Mouse (Mus musculus) lung, embryonic 16.5 days (tissue): Measurements from ENCODE around the gene Pitx3. TPM values are rescaled to one million over a fixed set of nuclear protein-coding genes. Genes with fewer than 3 reads are reported as not detected.
"Not testable (repeated sequence)": the region's sequence is repeated elsewhere in the genome, so short reads cannot be mapped to it uniquely, and the experiment has no call there.

Source experiments
- ATAC-seq: fragments of 200-750 bp; cut with Nextera tagmentation; 2 replicates; pipeline ENCODE4 v1.8.0; 2017; ENCODE audit warnings: low read depth, mild to moderate bottlenecking, moderate library complexity
- H3K27ac ChIP-seq: fragments of 300-500 bp; sonication (generic); 2 replicates; pipeline ENCODE4 v1.5.1; 2014; ENCODE audit warnings: mild to moderate bottlenecking, control low read depth, low read length
- H3K27me3 ChIP-seq: fragments of 300-500 bp; sonication (generic); 2 replicates; pipeline ENCODE4 v1.6.1; 2014; ENCODE audit warnings: low read depth, low read length, mixed read lengths; ENCODE audit not compliant: control insufficient read depth, insufficient read depth
- H3K36me3 ChIP-seq: fragments of 300-500 bp; sonication (generic); 2 replicates; pipeline ENCODE4 v1.6.1; 2014; ENCODE audit warnings: low read length; ENCODE audit not compliant: control insufficient read depth, insufficient read depth
- H3K4me1 ChIP-seq: fragments of 300-500 bp; sonication (generic); replicated peaks from 2 replicates; pipeline ENCODE4 v1.6.1; 2014; ENCODE audit warnings: low read length, mixed read lengths; ENCODE audit not compliant: control insufficient read depth, insufficient read depth
- H3K4me2 ChIP-seq: fragments of 300-500 bp; sonication (generic); 2 replicates; pipeline ENCODE4 v1.6.1; 2014; ENCODE audit warnings: low read depth, low read length, control low read depth
- H3K4me3 ChIP-seq: fragments of 300-500 bp; sonication (generic); 2 replicates; pipeline ENCODE4 v1.5.1; 2014; ENCODE audit warnings: mild to moderate bottlenecking, low read length, control low read depth
- H3K9ac ChIP-seq: fragments of 300-500 bp; sonication (generic); 2 replicates; pipeline ENCODE4 v1.6.1; 2014; ENCODE audit warnings: low read length, control low read depth
- H3K9me3 ChIP-seq: fragments of 300-500 bp; sonication (generic); 2 replicates; pipeline ENCODE4 v1.6.1; 2016; ENCODE audit warnings: low read length; ENCODE audit not compliant: control insufficient read depth
- WGBS: fragments of 180-500 bp; shearing (Covaris S2); extraction: QIAGEN DNeasy Blood & Tissue Kit; methylation state at CpG from one replicate; pipeline ENCODE4 v1.1.7; 2014; 5-methylcytosine and 5-hydroxymethylcytosine counted together
- polyA plus RNA-seq: library from polyadenylated mRNA; unstranded; fragments of >200 nt; fragmentation: Nextera tagmentation; extraction: Ambion mirVana; gene quantifications from 2 replicates; pipeline ENCODE4 v1.2.1, GENCODE M21; 2015

Gene Pitx3
- polyA plus RNA-seq, 1 experiment from 2014 or later, result not detected

DNA sequence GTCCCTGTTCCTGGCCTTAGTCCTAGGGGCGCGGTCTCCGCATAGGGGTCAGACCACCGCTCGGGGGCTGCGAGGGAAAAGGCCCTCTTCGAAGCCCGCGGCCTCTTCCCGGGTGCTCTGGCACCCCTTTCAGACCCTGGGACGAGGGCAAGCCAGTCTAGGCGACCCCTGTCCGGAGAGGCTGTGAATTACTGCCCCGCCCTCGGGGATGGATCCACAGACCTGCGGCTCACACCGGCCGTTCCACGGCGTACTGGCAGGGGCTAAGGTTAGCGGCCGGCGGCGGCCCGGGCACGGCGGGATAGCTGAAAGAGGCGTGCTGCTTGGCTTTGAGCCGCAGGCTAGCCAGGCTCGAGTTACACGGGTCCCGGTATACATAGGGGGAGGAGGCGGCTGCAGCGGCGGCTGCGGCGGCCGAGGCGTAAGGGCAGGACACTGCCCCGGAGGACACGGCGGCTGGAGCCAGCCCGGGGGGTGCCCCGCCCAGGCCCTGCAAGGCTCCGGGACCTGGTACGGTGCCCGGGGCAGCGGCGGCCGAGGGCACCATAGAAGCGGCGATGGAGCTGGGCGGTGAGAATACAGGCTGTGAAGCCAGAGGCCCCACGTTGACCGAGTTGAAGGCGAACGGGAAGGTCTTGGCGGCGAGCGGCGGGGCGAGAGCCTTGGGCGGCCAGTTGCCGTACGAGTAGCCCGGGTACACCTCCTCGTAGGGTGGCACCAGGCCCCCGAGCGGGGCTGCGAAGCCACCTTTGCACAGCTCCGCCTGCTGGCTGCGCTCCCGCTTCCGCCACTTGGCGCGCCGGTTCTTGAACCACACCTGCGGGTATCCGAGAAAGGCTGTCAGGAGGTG is 12.1 kb downstream of the Pitx3 start:
- peak overlapping the region; percentile 54 for H3K4me3 ChIP-seq
- H3K27ac ChIP-seq, result no peak overlapping the region
- no peaks in the 10 kb centered on the region for H3K9me3 ChIP-seq
- H3K4me1 ChIP-seq, result peaks cover 24% of the 10 kb centered on the region
- H3K9ac ChIP-seq, result peak overlapping the region; percentile 61
- no peaks in the 10 kb centered on the region for H3K36me3 ChIP-seq
- under 1% methylated on average over 79 of the region's 79 CpGs for WGBS
- peak; percentile 67 for ATAC-seq
- peak overlapping the region; percentile 93 for H3K4me2 ChIP-seq
- H3K27me3 ChIP-seq, result peaks cover 68% of the 10 kb centered on the region

DNA sequence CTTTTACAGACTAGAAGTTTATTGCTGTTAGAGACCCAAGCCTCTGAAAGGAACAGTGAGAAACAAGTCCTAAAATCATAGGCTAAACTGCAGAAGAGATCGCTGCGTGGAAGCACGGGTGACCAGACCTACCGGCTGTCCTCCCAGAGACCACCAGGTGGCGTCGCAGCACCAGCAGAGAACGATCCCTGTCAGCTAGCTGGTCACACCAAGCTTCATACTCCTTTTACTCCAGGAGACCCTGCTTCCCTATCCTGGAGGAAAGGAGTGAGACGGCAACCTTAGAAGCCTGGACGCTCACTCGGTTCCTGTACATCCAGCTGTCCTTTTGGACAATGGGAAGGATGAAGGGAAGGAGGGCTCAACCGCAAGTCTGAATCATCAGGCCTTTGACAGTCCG is 12.8 kb downstream of the Pitx3 start:
- under 1% methylated on average over 12 of the region's 12 CpGs for WGBS
- H3K4me2 ChIP-seq, result peak overlapping the region; percentile 93
- H3K4me1 ChIP-seq, result peaks cover 24% of the 10 kb centered on the region
- no peak overlapping the region for H3K27ac ChIP-seq
- H3K9me3 ChIP-seq, result no peaks in the 10 kb centered on the region
- H3K9ac ChIP-seq, result no peak overlapping the region
- H3K4me3 ChIP-seq, result peak overlapping the region; percentile 54
- H3K27me3 ChIP-seq, result peaks cover 75% of the 10 kb centered on the region
- no peaks in the 10 kb centered on the region for H3K36me3 ChIP-seq
- peak; percentile 69; the same call in 1 of the 2 replicates for ATAC-seq

DNA sequence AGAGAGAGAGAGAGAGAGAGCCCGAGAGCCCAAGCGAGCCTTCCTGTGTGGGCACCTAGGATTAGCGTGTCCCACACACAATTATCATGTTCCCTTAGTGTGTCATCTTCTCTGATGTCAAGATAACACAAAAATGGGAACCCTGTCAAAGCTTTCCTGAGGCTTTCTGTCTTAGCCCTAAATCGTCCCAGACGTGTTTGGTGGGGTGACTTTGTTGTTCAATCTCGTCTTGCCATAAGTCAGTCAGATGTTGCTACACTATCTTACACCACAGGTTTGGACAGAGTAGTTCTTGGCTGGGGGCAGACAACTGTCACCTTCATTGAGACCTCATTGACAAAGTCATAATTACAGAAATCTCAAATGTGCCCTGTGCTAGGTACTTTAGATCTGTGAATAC is 15.5 kb downstream of the Pitx3 start:
- ATAC-seq, result no peak
- WGBS, result 40% methylated on average over 6 of the region's 6 CpGs

DNA sequence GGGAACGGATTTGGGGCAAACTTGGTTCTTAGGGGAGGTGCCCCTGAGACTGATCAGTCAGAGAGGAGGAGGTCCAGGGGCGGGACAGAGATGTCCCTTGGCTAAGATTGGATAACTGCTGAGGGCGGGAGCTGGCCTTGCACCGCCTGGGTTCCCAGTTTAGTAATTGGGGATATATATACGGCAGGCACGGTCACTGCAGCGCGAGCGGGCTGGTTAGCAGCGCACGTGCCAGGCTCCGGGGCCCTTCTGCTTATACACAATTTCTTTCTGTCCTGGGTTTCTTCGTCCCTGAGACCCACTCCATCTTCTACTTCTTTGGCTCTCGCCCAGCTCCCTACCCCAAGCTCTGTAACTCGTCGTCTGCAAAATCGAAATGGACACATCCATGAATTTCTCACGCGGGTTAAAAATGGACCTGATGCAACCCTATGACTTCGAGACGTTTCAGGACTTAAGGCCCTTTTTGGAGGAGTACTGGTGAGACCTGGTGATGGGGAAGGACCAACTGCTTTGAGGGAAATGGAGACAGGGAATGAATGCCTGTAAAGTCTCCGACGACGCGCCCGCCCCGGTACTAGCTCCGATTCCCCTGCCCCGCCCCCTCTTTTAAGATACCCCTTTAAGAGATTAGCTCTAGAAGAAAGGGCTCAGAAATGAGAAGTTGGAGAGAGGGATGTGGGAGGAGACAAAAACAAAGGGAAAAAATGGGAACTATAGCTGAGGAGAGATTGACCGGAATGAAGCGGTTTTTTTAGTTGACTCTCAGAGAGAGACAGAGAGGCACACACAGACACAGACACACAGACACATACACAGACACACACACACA is 16.2 kb downstream of the Pitx3 start, which contains the start of gene Elovl3:
Gene Elovl3 (plus strand): TSS at position 204 of the 832 bp plus-strand sequence.
- Histone ChIP-seq H3K4me3 (peak within 1 kb of the TSS; percentile 41), H3K4me1 (peaks cover 19% of the 10 kb centered on the region), H3K27me3 (peaks cover 60% of the 10 kb centered on the region), H3K36me3 (no peaks in the 10 kb centered on the region), H3K9me3 (no peaks in the 10 kb centered on the region), H3K4me2 (peak within 1 kb of the TSS; percentile 60), H3K27ac (no peak within 1 kb of the TSS), H3K9ac (no peak within 1 kb of the TSS; the same call in 1 of the 2 replicates)
- 4% methylated on average over 31 of the region's 31 CpGs for WGBS
- ATAC-seq, result peak; percentile 81

More for the DNA sequence above, 15.5 kb downstream of the Pitx3 start:
- H3K9ac ChIP-seq, result no peak overlapping the region
- H3K36me3 ChIP-seq, result no peaks in the 10 kb centered on the region
- H3K4me1 ChIP-seq, result peaks cover 24% of the 10 kb centered on the region
- no peak overlapping the region for H3K27ac ChIP-seq
- H3K4me3 ChIP-seq, result no peak overlapping the region
- peaks cover 65% of the 10 kb centered on the region for H3K27me3 ChIP-seq
- H3K9me3 ChIP-seq, result no peaks in the 10 kb centered on the region
- H3K4me2 ChIP-seq, result no peak overlapping the region

DNA sequence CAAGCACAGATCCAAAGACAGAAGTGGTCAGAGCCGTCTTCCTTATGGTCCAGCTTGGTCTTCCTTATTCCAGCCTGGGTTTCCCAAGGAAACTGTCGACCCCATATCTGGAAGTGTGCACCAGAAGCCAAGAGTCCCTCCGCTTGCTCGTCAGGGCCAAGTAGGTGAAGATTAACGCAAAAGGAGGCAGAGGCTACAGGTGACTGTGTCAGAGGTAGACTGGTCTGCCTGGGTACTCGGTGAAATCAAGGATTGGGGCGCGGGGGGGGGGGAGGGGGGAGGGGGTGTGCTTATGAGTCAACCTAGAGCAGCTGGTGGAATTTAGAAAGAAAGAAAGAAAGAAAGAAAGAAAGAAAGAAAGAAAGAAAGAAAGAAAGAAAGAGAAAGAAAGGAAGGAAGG is 16.8 kb downstream of the Pitx3 start:
- H3K4me1 ChIP-seq, result peaks cover 13% of the 10 kb centered on the region
- H3K36me3 ChIP-seq, result no peaks in the 10 kb centered on the region
- peak overlapping the region; percentile 41 for H3K4me3 ChIP-seq
- peaks cover 54% of the 10 kb centered on the region for H3K27me3 ChIP-seq
- no peaks in the 10 kb centered on the region for H3K9me3 ChIP-seq
- H3K4me2 ChIP-seq, result peak overlapping the region; percentile 60
- WGBS, result 8% methylated on average over 8 of the region's 8 CpGs
- no peak for ATAC-seq
- H3K9ac ChIP-seq, result no peak overlapping the region; the same call in 1 of the 2 replicates
- no peak overlapping the region for H3K27ac ChIP-seq

DNA sequence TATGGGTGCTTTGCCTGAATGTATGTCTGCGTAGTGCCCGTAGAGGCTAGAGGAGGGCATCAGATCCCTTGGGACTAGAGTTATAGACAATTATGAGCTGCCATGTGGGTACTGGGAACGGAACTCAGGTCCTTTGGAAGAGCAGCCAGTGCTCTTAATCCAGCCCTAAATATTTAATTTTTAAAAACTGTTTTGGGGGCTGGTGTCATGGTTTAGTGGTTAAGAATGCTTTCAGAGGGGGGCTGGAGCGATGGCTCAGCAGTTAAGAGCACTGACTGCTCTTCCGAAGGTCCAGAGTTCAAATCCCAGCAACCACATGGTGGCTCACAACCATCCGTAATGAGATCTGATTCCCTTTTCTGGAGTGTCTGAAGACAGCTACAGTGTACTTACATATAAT is 18.4 kb downstream of the Pitx3 start:
- WGBS, result 64% methylated on average over 6 of the region's 6 CpGs
- H3K9me3 ChIP-seq, H3K36me3 ChIP-seq, H3K9ac ChIP-seq, ATAC-seq, H3K4me3 ChIP-seq, H3K4me2 ChIP-seq, H3K27ac ChIP-seq, H3K4me1 ChIP-seq: not testable (repeated sequence)
- peaks cover 42% of the 10 kb centered on the region for H3K27me3 ChIP-seq

DNA sequence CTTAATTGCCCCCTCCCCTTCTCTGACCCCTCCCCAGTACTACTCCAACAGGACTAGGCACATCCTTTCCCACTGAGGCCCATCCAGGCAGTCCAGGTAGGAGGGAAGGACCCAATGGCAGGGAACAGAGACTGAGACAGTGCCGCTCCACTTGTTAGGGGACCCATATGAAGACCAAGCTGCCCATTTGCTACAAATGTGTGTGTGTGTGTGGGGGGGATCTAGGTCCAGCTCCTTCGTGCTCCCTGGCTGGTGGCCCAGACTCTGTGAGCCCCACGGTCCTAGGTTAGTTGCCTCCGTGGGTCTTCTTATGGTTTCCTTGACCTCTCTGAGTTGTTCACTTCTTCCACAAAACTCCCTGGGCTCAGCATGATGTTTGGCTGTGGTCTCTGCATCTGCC is 21.8 kb downstream of the Pitx3 start:
- H3K4me3 ChIP-seq, result no peak overlapping the region
- WGBS, result 87% methylated on average over 4 of the region's 4 CpGs
- no peaks in the 10 kb centered on the region; the same call in 1 of the 2 replicates for H3K4me1 ChIP-seq
- no peaks in the 10 kb centered on the region for H3K36me3 ChIP-seq
- no peaks in the 10 kb centered on the region for H3K9me3 ChIP-seq
- no peak overlapping the region for H3K9ac ChIP-seq
- peaks cover 14% of the 10 kb centered on the region for H3K27me3 ChIP-seq
- ATAC-seq, result no peak
- H3K27ac ChIP-seq, result no peak overlapping the region
- H3K4me2 ChIP-seq, result no peak overlapping the region

DNA sequence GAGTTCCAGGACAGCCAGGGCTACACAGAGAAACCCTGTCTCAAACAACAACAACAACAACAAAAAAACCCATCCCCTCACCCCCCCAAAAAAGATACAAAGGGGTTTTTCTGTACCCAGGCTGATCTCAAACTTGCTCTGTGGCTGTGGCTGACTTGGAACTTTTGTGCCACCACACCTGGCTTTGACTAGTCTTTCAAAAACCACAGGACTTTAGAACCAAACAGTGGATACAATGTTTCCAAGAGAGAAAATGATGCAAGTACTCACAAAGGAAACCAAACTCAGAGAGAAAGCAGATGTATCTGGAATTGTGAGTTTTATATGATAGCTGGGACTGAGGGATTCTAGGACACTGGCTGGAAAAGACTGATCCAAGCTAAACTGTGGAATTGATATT is 23.5 kb downstream of the Pitx3 start:
- H3K27me3 ChIP-seq, result 0 out of 2 replicates have a peak, but pooled peaks cover 2% of the 10 kb centered on the region
- H3K4me2 ChIP-seq, result no peak overlapping the region
- ATAC-seq, result no peak
- no peak overlapping the region for H3K27ac ChIP-seq
- H3K9me3 ChIP-seq, result no peaks in the 10 kb centered on the region
- H3K4me3 ChIP-seq, result no peak overlapping the region
- no peak overlapping the region for H3K9ac ChIP-seq
- H3K36me3 ChIP-seq, result no peaks in the 10 kb centered on the region
- H3K4me1 ChIP-seq, result no peaks in the 10 kb centered on the region

DNA sequence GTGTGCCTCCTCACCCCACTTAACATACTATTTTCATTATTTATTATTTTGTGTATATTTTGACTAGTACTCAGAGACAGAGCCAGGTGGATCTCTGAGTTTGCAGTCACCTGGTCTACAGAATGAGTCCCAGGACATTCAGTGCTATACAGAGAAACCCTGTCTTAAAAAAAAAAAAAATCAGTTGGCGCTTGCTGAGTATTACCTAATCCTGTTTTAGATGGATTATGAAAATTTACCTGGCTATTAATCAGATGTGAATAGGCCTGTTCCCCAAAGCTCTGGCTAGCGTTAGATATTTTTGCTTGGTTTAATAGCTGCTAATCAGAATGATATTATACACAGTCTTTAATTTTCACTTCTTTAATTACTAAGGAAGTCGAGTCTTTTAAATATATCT is 24.2 kb downstream of the Pitx3 start:
- no peaks in the 10 kb centered on the region for H3K9me3 ChIP-seq
- no peaks in the 10 kb centered on the region for H3K4me1 ChIP-seq
- WGBS, result 76% methylated on average over 3 of the region's 3 CpGs
- no peak overlapping the region for H3K27ac ChIP-seq
- no peak overlapping the region for H3K9ac ChIP-seq
- H3K36me3 ChIP-seq, result no peaks in the 10 kb centered on the region
- 0 out of 2 replicates have a peak, but pooled peaks cover 2% of the 10 kb centered on the region for H3K27me3 ChIP-seq
- no peak for ATAC-seq
- no peak overlapping the region for H3K4me2 ChIP-seq
- H3K4me3 ChIP-seq, result no peak overlapping the region
